Mouse (Mus musculus) urinary bladder, postnatal 25 days (tissue): ENCODE measurements around the gene Smap1.

Experiments used
- DNase-seq: peaks from one replicate; pipeline ENCODE4 v3.0.0; 2022; ENCODE audit warnings: low spot score

Gene Smap1

GRCm38 (mm10) chr1:23919086-23919485 lies 3.0 kb downstream of the Smap1 start:
- no peak for DNase-seq

GRCm38 (mm10) chr1:23915483-23915882 lies 6.6 kb downstream of the Smap1 start:
- no peak for DNase-seq

GRCm38 (mm10) chr1:23912988-23913387 lies 9.1 kb downstream of the Smap1 start:
- DNase-seq, result no peak

GRCm38 (mm10) chr1:23906082-23906481 lies 16.0 kb downstream of the Smap1 start:
- no peak for DNase-seq

- DNase-seq, result no peak
Measured at GRCm38 (mm10) chr1:23903340-23903739, 18.8 kb downstream of the Smap1 start.

GRCm38 (mm10) chr1:23902736-23903135 lies 19.4 kb downstream of the Smap1 start:
- DNase-seq, result no peak

GRCm38 (mm10) chr1:23899647-23900020 lies 22.5 kb downstream of the Smap1 start:
- DNase-seq, result no peak

GRCm38 (mm10) chr1:23899020-23899646 lies 23.0 kb downstream of the Smap1 start:
- DNase-seq, result no peak

- no peak for DNase-seq
Measured at GRCm38 (mm10) chr1:23892072-23892471, 30.0 kb downstream of the Smap1 start.

- no peak for DNase-seq
Measured at GRCm38 (mm10) chr1:23884914-23885313, 37.2 kb downstream of the Smap1 start.

- DNase-seq, result no peak
Measured at GRCm38 (mm10) chr1:23884087-23884668, 37.9 kb downstream of the Smap1 start.

GRCm38 (mm10) chr1:23882681-23883080 lies 39.4 kb downstream of the Smap1 start:
- DNase-seq, result no peak

GRCm38 (mm10) chr1:23872194-23872593 lies 49.9 kb downstream of the Smap1 start:
- no peak for DNase-seq

- no peak for DNase-seq
Measured at GRCm38 (mm10) chr1:23867350-23867862, 54.7 kb downstream of the Smap1 start.

GRCm38 (mm10) chr1:23865566-23865965 lies 56.6 kb downstream of the Smap1 start:
- DNase-seq, result no peak

- no peak for DNase-seq
Measured at GRCm38 (mm10) chr1:23860944-23861343, 61.2 kb downstream of the Smap1 start.

- DNase-seq, result no peak
Measured at GRCm38 (mm10) chr1:23855623-23856022, 66.5 kb downstream of the Smap1 start.

- no peak for DNase-seq
Measured at GRCm38 (mm10) chr1:23846044-23846680, 76.0 kb downstream of the Smap1 start.

- DNase-seq, result no peak
Measured at GRCm38 (mm10) chr1:23845007-23845406, 77.1 kb downstream of the Smap1 start.

- DNase-seq, result no peak
Measured at GRCm38 (mm10) chr1:23843790-23844189, 78.3 kb downstream of the Smap1 start.

GRCm38 (mm10) chr1:23842629-23843028 lies 79.5 kb downstream of the Smap1 start:
- DNase-seq, result no peak

GRCm38 (mm10) chr1:23840924-23841323 lies 81.2 kb downstream of the Smap1 start:
- no peak for DNase-seq

GRCm38 (mm10) chr1:23836630-23837029 lies 85.5 kb downstream of the Smap1 start:
- DNase-seq, result no peak
